Mouse (Mus musculus): ENCODE measurements around the gene Traf5. TPM values are rescaled to one million over a fixed set of nuclear protein-coding genes. Genes with fewer than 3 reads are reported as not detected.

Gene Traf5
- total RNA-seq, 1 experiment = 2.1 TPM

DNA sequence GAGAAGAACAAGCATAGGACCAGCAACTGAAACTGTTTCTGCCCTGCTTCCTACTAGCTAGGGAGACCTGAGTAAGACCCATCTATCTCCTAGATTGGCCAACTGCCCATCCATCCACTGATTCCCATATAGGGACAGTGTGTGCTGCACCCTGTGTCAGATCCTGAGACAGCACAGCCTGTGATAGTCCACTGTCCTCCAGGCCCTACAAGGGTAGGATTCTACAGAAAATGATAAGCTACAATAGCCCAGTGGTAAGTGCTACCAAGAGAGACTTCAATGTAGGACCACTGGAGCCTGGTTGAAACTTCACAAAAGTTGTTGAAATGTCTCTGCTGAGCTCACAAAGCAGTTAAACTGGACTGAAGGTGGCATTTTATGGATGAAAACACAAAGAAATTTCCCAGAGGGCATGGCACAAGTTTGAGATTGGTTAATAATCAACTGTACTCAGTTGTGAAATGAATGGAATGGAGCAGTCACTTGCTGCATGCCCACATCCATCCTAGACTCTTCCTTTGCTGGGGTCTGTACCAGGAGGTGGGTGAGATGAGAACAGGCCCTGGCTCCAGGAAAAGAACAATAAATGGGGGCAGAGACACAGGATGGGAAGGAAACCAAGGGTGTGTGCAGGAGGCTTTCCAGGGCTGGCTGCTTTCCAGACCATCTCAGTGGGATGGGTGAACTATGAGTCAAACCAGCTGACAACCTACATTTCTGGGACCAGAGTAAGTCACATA lies 15.4 kb downstream of the Traf5 start:
- TF ChIP-seq HCFC1 (IDR thresholded peaks at IDR 0.05; ENCODE audit: borderline replicate concordance, insufficient read depth, low read length) = no peak
- no peak for TF ChIP-seq ZC3H11A (IDR thresholded peaks at IDR 0.05; ENCODE audit: borderline replicate concordance, low read depth, low read length)
- no peak for TF ChIP-seq CHD2 (IDR thresholded peaks at IDR 0.05; ENCODE audit: low read depth, low read length)
- TF ChIP-seq MAFK (IDR thresholded peaks at IDR 0.05; ENCODE audit: insufficient read depth, low read depth, low read length) = no peak
- no peak for TF ChIP-seq ZNF384 (IDR thresholded peaks at IDR 0.05; ENCODE audit: low read depth, low read length)
- Histone ChIP-seq H3K27ac (ENCODE audit: insufficient read depth, low read depth, low read length, poor library complexity, severe bottlenecking) (no peak overlapping the region), H3K9ac (ENCODE audit: insufficient read depth, low read depth, low read length, poor library complexity, severe bottlenecking) (no peak overlapping the region), H3K36me3 (ENCODE audit: control insufficient read depth, insufficient read depth, low read length, poor library complexity, severe bottlenecking) (no peaks in the 10 kb centered on the region), H3K4me3 (ENCODE audit: insufficient read depth in 1 of 2, low read depth in 1 of 2, low read length in 2 of 2, poor library complexity in 1 of 2, severe bottlenecking in 1 of 2) (no peak overlapping the region), H3K4me1 (ENCODE audit: control insufficient read depth in 2 of 2, insufficient read depth in 2 of 2, low read length in 2 of 2, poor library complexity in 1 of 2) (no peaks in the 10 kb centered on the region), H3K9me3 (ENCODE audit: control insufficient read depth, insufficient read depth, low read depth, low read length) (no peaks in the 10 kb centered on the region)
- in situ Hi-C loops (cut with MboI; ENCODE audit: low sequenced_read_pairs in 2 of 2, unreplicated experiment in 2 of 2) = no loop called here
- no peak for DNase-seq (ENCODE audit: low read depth, low spot score)

DNA sequence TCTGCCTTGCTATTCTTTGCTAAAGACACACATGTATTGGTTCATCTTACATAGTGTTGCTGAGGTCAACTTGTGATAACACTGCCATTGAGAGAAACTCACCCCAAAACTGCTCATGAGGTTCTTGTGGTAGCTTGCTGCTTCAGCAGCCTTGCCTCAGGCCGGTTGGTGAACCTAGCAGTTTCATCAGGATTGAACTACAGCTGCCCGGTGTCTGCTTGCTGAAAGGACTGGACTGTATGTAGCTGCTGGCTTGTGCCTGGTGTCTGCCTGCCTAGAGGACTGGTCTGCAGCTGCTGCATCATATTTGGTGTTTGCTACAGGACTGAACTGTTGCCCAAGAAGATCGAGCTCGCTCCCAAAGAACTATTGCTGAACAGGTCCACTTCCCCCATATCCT lies 16.3 kb downstream of the Traf5 start:
- H3K4me3 ChIP-seq (ENCODE audit: insufficient read depth in 1 of 2, low read depth in 1 of 2, low read length in 2 of 2, poor library complexity in 1 of 2, severe bottlenecking in 1 of 2) = no peak overlapping the region
- no peak overlapping the region for H3K9ac ChIP-seq (ENCODE audit: insufficient read depth, low read depth, low read length, poor library complexity, severe bottlenecking)
- no peak for TF ChIP-seq ZNF384 (IDR thresholded peaks at IDR 0.05; ENCODE audit: low read depth, low read length)
- no peak for TF ChIP-seq ZC3H11A (IDR thresholded peaks at IDR 0.05; ENCODE audit: borderline replicate concordance, low read depth, low read length)
- no peak for TF ChIP-seq MAFK (IDR thresholded peaks at IDR 0.05; ENCODE audit: insufficient read depth, low read depth, low read length)
- TF ChIP-seq CHD2 (IDR thresholded peaks at IDR 0.05; ENCODE audit: low read depth, low read length) = no peak
- no peak for TF ChIP-seq HCFC1 (IDR thresholded peaks at IDR 0.05; ENCODE audit: borderline replicate concordance, insufficient read depth, low read length)
- H3K36me3 ChIP-seq (ENCODE audit: control insufficient read depth, insufficient read depth, low read length, poor library complexity, severe bottlenecking) = no peaks in the 10 kb centered on the region
- no peak for DNase-seq (ENCODE audit: low read depth, low spot score)
- in situ Hi-C loops (cut with MboI; ENCODE audit: low sequenced_read_pairs in 2 of 2, unreplicated experiment in 2 of 2) = no loop called here
- no peak overlapping the region for H3K27ac ChIP-seq (ENCODE audit: insufficient read depth, low read depth, low read length, poor library complexity, severe bottlenecking)
- H3K4me1 ChIP-seq (ENCODE audit: control insufficient read depth in 2 of 2, insufficient read depth in 2 of 2, low read length in 2 of 2, poor library complexity in 1 of 2) = no peaks in the 10 kb centered on the region
- H3K9me3 ChIP-seq (ENCODE audit: control insufficient read depth, insufficient read depth, low read depth, low read length) = no peaks in the 10 kb centered on the region

DNA sequence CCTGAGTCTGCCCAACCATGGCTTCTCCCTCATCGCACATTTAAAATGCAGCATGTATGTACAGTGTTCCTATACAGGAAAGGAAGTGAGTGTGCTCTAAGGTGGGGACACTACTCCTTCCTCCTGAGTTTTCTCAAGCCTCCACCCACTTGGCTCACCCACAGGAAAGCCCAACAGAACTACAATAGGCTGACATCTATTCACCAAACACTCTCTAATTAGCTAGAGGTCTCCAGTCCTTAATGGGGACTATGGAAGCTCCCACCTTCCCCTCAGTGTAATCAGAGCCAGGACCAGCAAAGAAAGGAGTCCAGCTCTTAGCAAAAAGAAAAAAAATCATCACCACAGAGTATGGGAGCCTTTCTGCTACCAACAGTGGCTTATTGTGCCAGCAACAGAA lies 17.5 kb downstream of the Traf5 start:
- Histone ChIP-seq H3K9ac (ENCODE audit: insufficient read depth, low read depth, low read length, poor library complexity, severe bottlenecking) (no peak overlapping the region), H3K9me3 (ENCODE audit: control insufficient read depth, insufficient read depth, low read depth, low read length) (no peaks in the 10 kb centered on the region), H3K4me3 (ENCODE audit: insufficient read depth in 1 of 2, low read depth in 1 of 2, low read length in 2 of 2, poor library complexity in 1 of 2, severe bottlenecking in 1 of 2) (no peak overlapping the region), H3K27ac (ENCODE audit: insufficient read depth, low read depth, low read length, poor library complexity, severe bottlenecking) (no peak overlapping the region), H3K4me1 (ENCODE audit: control insufficient read depth in 2 of 2, insufficient read depth in 2 of 2, low read length in 2 of 2, poor library complexity in 1 of 2) (no peaks in the 10 kb centered on the region), H3K36me3 (ENCODE audit: control insufficient read depth, insufficient read depth, low read length, poor library complexity, severe bottlenecking) (no peaks in the 10 kb centered on the region)
- TF ChIP-seq ZNF384 (IDR thresholded peaks at IDR 0.05; ENCODE audit: low read depth, low read length) (no peak), ZC3H11A (IDR thresholded peaks at IDR 0.05; ENCODE audit: borderline replicate concordance, low read depth, low read length) (no peak), CHD2 (IDR thresholded peaks at IDR 0.05; ENCODE audit: low read depth, low read length) (no peak), HCFC1 (IDR thresholded peaks at IDR 0.05; ENCODE audit: borderline replicate concordance, insufficient read depth, low read length) (no peak), MAFK (IDR thresholded peaks at IDR 0.05; ENCODE audit: insufficient read depth, low read depth, low read length) (no peak)
- no peak for DNase-seq (ENCODE audit: low read depth, low spot score)
- in situ Hi-C loops (cut with MboI; ENCODE audit: low sequenced_read_pairs in 2 of 2, unreplicated experiment in 2 of 2) = no loop called here

DNA sequence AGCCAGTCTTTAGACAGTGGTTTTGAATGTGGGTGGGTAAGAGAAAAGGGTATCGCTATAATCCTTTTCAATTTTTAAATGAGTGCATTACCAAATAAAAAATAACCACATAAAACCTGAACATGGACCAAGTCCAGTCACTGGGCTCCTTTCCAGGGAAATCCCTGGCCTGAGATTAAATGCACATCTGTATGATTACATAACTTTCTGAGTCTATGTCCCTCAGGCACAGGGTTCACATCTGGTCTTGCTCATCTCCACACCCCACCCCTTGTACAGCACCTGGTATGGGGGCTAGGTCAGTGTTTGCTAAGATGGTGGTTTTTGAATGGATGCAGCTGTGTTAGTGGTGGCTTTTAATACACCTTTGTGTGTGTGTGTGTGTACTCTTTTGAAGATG lies 19.9 kb downstream of the Traf5 start:
- H3K27ac ChIP-seq (ENCODE audit: insufficient read depth, low read depth, low read length, poor library complexity, severe bottlenecking) = no peak overlapping the region
- H3K9me3 ChIP-seq (ENCODE audit: control insufficient read depth, insufficient read depth, low read depth, low read length) = no peaks in the 10 kb centered on the region
- H3K4me3 ChIP-seq (ENCODE audit: insufficient read depth in 1 of 2, low read depth in 1 of 2, low read length in 2 of 2, poor library complexity in 1 of 2, severe bottlenecking in 1 of 2) = no peak overlapping the region
- no peaks in the 10 kb centered on the region for H3K36me3 ChIP-seq (ENCODE audit: control insufficient read depth, insufficient read depth, low read length, poor library complexity, severe bottlenecking)
- H3K9ac ChIP-seq (ENCODE audit: insufficient read depth, low read depth, low read length, poor library complexity, severe bottlenecking) = no peak overlapping the region
- no peaks in the 10 kb centered on the region for H3K4me1 ChIP-seq (ENCODE audit: control insufficient read depth in 2 of 2, insufficient read depth in 2 of 2, low read length in 2 of 2, poor library complexity in 1 of 2)
- DNase-seq (ENCODE audit: low read depth, low spot score) = no peak
- TF ChIP-seq ZC3H11A (IDR thresholded peaks at IDR 0.05; ENCODE audit: borderline replicate concordance, low read depth, low read length) (no peak), MAFK (IDR thresholded peaks at IDR 0.05; ENCODE audit: insufficient read depth, low read depth, low read length) (no peak), ZNF384 (IDR thresholded peaks at IDR 0.05; ENCODE audit: low read depth, low read length) (no peak), CHD2 (IDR thresholded peaks at IDR 0.05; ENCODE audit: low read depth, low read length) (no peak), HCFC1 (IDR thresholded peaks at IDR 0.05; ENCODE audit: borderline replicate concordance, insufficient read depth, low read length) (no peak)
- in situ Hi-C loops (cut with MboI; ENCODE audit: low sequenced_read_pairs in 2 of 2, unreplicated experiment in 2 of 2) = no loop called here
